Mouse (Mus musculus) olfactory bulb, adult 2 months (tissue): ENCODE measurements around the gene Entpd1. TPM values are rescaled to one million over a fixed set of nuclear protein-coding genes. Genes with fewer than 3 reads are reported as not detected.
A peak's percentile ranks its signal among the peaks of the same experiment; 100 is the strongest.

Experiments used
- H3K27ac ChIP-seq: fragments of 200-500 bp; 2 replicates; pipeline ENCODE4 v1.5.1; 2012; ENCODE audit warnings: low read depth, low read length; ENCODE audit not compliant: insufficient read depth
- H3K4me1 ChIP-seq: fragments of 200-500 bp; 2 replicates; pipeline ENCODE4 v1.6.1; 2012; ENCODE audit warnings: low read length; ENCODE audit not compliant: control insufficient read depth, insufficient read depth
- H3K4me3 ChIP-seq: fragments of 200-500 bp; 2 replicates; pipeline ENCODE4 v1.5.1; 2012; ENCODE audit warnings: mild to moderate bottlenecking, low read depth, low read length, moderate library complexity; ENCODE audit not compliant: insufficient read depth
- CTCF ChIP-seq: fragments of 200-500 bp; IDR thresholded peaks from 2 replicates; pipeline ENCODE4 v1.5.1; 2012; ENCODE audit warnings: low read depth, mild to moderate bottlenecking, low read length, moderate library complexity; ENCODE audit not compliant: insufficient read depth
- POLR2A ChIP-seq: fragments of 200-500 bp; IDR thresholded peaks from 2 replicates; pipeline ENCODE4 v1.6.1; 2012; ENCODE audit warnings: mild to moderate bottlenecking, low read depth, low read length, moderate library complexity; ENCODE audit not compliant: insufficient read depth
- WGBS: fragments of 180-500 bp; shearing (Covaris S2); methylation state at CpG from one replicate; pipeline ENCODE4 v1.1.7; 2018; 5-methylcytosine and 5-hydroxymethylcytosine counted together
- polyA plus RNA-seq: library from polyadenylated mRNA; stranded (reverse); fragments of >200 nt; gene quantifications from 2 replicates; pipeline ENCODE4 v1.2.4, GENCODE M21; 2012; ENCODE audit warnings: low replicate concordance; ENCODE audit not compliant: missing spikeins, insufficient read depth, insufficient read length

Gene Entpd1
- polyA plus RNA-seq, 1 experiment: not detected

DNA sequence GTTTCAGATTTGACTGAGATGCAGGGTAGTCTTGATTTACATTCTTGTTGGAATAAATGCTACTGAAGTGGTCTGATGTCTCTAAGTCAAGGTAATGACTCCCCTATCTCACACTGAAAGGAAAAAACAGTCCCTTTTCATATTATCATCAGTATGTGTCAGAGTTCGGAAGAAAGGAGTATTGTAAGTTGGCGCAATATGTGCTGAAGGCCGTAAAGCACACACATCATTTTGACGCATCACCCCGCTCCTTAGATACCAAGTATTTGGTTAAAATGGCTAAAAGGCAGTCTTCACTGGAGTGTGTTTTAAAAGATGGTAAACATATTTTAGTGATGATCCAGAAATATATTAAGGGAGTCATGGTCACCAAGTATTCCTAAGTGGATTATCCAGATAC is 125.4 kb downstream of the Entpd1 start:
- Histone ChIP-seq H3K4me3 (no peak overlapping the region), H3K27ac (peak overlapping the region; percentile 78), H3K4me1 (peaks cover 15% of the 10 kb centered on the region)
- 65% methylated on average over 5 of the region's 5 CpGs for WGBS
- TF ChIP-seq CTCF: no peak
- no peak for TF ChIP-seq POLR2A

DNA sequence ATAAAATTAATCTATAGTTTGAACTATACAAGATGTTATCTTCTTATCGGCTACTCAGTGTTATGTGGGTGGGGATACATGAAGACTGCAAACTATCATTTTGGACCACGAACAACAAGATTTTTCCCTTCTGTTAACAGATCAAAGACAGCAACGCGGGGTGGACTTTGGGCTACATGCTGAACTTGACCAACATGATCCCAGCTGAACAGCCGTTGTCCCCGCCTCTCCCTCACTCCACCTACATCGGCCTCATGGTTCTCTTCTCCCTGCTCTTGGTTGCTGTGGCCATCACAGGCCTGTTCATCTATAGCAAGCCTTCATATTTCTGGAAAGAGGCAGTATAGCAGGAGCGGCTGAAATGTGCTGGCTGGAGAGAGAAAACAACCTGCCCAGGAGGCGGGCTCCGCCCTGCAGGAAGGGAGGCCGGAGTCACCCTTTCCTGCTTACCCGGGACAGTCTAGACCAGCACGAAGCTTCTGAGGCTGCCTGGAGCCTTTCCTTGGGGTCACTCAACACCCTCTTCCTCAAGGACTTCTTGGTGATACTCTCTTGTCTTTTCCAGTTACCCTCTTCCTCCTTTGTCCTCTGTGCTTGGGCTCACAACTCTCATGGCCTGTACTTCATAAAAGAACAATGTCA is 126.6 kb downstream of the Entpd1 start:
- H3K27ac ChIP-seq: no peak overlapping the region
- WGBS: 89% methylated on average over 13 of the region's 13 CpGs
- TF ChIP-seq POLR2A: no peak
- no peak for TF ChIP-seq CTCF
- no peak overlapping the region for H3K4me3 ChIP-seq
- H3K4me1 ChIP-seq: peaks cover 13% of the 10 kb centered on the region

DNA sequence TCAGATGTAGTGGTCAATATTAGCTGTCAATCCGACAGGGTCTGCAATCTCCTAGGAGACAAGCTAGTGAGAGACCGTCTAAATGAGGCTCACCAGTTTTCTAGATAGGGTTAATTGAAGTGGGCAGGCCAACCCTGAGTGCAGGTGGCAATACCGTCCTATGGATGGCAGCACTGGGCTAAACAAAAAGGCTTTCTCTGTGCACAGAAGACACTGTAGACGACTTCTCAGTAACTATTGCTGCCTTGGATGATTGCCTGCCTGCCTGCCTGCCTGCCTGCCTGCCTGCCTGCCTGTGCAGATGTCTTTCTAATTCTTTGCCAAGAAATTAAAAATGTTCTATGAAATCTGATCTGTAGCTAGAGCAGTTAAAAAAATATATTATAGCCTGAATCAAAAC is 134.4 kb downstream of the Entpd1 start:
- H3K27ac ChIP-seq: no peak overlapping the region
- 52% methylated on average over 4 of the region's 4 CpGs for WGBS
- H3K4me1 ChIP-seq: no peaks in the 10 kb centered on the region
- TF ChIP-seq POLR2A (no peak), CTCF (no peak)
- H3K4me3 ChIP-seq: no peak overlapping the region

DNA sequence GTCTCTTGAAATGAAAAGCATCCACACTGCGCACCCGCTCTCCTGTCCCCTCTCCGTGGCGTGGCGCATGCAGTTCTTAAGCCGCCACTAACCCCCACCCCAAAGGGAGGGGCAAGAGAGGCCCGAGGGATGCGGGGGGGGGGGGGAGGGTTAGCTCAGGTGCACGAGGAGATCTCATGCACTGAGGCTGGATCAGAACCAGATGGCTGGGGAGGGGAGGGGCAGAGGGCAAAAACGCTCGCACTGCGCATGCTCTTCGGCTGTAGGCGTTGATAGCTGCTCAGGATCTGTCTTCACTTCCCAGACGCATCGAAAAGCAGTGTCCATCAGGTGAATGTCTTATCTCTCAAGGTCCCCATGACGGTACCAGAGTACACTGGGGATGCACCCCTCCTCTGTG is 136.4 kb downstream of the Entpd1 start, which contains the start of gene Cc2d2b:
Gene Cc2d2b, plus strand, starts transcription at position 195 of the 400 bp plus-strand sequence.
- no peak within 1 kb of the TSS for H3K4me3 ChIP-seq
- no peaks in the 10 kb centered on the region for H3K4me1 ChIP-seq
- no peak within 1 kb of the TSS for H3K27ac ChIP-seq
- 71% methylated on average over 17 of the region's 17 CpGs for WGBS
- TF ChIP-seq CTCF: no peak
- no peak for TF ChIP-seq POLR2A

DNA sequence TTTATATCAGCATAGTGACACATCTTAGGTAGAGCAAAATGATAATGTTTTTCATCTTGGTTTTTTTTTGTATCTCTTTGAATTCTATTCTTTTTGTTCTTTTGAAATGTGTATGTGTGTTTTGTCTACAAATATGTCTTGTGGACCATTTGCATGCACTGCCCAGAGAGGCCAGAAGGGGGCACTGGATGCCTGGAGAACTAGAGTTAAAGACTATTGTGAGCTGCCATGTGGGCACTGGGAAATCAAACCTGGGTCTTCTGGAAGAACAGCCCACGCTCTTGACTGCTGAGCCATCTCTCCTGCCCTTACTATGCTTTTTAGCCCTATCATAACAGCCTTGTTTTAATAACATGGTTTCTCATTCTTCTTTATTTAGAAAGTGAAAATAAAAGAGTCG is 142.1 kb downstream of the Entpd1 start:
- Histone ChIP-seq H3K4me3 (no peak overlapping the region), H3K27ac (no peak overlapping the region), H3K4me1 (no peaks in the 10 kb centered on the region)
- 59% methylated on average over 2 of the region's 2 CpGs for WGBS
- TF ChIP-seq CTCF (no peak), POLR2A (no peak)

DNA sequence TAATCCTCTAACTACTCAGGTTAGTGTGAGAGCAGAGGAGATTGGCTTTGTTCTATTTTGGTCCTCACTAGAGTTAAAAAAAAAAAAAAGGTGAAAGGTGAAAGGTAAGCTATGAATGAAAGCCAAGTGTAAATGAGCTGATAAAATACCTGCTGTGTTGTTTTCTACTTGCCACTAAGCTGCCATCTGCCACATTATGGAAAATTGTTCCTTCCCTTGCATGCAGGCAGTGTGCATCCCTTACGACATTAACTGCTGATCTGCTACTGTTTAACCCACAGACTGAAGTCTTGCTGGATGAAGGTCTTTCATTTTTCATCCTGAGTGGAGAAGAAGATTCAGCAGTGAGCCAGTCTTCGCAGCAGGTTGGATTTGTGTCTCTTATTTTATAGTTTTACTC is 147.9 kb downstream of the Entpd1 start:
- no peak overlapping the region for H3K4me3 ChIP-seq
- WGBS: 85% methylated on average over 2 of the region's 2 CpGs
- no peak for TF ChIP-seq CTCF
- TF ChIP-seq POLR2A: no peak
- H3K27ac ChIP-seq: no peak overlapping the region
- H3K4me1 ChIP-seq: peaks cover 3% of the 10 kb centered on the region; the same call in 1 of the 2 replicates

DNA sequence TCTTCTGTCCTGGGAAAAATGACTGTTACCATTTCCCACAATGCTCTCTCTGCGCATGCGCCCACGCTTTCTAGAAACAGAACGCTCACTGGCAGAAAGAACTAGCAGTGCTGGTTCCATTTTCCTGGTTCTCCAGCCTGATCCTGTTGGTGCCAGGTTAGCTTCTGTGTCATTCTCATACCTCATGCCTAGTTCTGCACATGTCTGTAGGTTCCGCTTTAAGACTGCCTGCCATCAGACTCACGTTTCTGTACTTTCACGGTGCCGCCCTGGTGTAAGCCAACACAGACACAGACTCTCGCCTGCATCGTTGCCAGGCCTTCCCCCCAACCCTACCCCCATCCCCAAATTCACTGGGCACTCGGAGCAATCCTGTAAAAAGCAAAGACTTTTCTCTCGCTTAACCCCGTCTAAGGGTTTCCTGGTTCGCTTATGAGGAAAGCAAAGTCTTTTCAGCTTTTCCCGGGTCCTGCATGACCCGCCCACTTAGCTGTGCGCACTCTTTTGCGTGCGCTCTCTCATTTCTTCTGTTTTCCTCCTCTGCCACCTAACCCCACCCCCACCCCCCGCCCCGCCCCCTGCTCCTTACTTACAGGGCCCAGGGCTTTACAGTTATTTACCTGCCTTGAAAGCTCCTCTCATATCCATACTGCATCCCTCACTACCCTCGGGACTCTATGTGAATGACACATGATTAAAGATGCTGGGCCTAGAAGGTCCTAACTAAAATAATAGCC is 150.0 kb downstream of the Entpd1 start:
- Histone ChIP-seq H3K4me1 (peaks cover 3% of the 10 kb centered on the region; the same call in 1 of the 2 replicates), H3K4me3 (peak overlapping the region; percentile 32), H3K27ac (no peak overlapping the region)
- 27% methylated on average over 22 of the region's 22 CpGs for WGBS
- TF ChIP-seq POLR2A (no peak), CTCF (no peak)

DNA sequence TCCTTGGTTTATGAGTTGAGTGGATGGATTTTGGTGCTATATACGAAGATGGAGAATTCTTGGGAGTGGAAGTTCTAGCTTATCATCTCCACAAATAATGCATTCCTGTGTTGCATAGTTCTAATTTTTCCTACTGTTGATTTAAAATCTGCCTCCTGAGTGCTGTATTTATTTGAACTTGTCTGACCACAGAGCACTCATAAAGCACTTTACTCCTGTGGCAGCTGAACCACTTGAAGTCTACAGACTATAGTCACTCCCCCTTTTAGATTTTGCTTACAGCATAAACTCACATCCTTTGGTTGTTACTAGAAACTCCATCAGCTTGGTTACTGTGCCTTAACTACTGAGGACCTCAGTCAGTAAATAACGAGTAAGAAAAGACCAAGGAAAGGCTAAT is 155.0 kb downstream of the Entpd1 start:
- no peaks in the 10 kb centered on the region for H3K4me1 ChIP-seq
- H3K4me3 ChIP-seq: no peak overlapping the region
- no peak for TF ChIP-seq CTCF
- TF ChIP-seq POLR2A: no peak
- no peak overlapping the region for H3K27ac ChIP-seq
- WGBS: 89% methylated on average over 2 of the region's 2 CpGs

DNA sequence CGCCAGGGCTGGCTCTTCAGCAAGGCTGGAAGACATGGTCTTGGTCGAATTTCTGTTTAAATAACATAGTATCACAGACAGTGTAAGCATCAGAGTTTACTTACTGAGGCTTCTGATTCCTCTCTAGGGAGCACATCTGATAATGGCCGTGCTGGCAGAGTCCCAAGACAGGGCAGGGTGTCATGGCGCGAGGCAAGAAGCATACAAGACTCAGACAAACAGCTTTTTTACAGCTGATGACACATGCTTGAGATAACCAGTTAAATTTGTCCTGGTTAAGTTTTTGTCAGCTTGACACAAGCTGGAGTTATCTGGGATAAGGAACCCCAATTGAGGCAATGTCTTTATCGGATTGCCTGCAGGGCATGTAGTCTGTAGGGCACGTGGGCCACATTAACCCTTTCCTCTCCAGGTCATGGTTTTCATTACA is 157.2 kb downstream of the Entpd1 start:
- H3K4me1 ChIP-seq: no peaks in the 10 kb centered on the region
- TF ChIP-seq CTCF (no peak), POLR2A (no peak)
- 31% methylated on average over 7 of the region's 7 CpGs for WGBS
- H3K27ac ChIP-seq: no peak overlapping the region
- H3K4me3 ChIP-seq: no peak overlapping the region
